12 mouse cellular contexts compared by ENCODE assay signal in the genomic region with DNA sequence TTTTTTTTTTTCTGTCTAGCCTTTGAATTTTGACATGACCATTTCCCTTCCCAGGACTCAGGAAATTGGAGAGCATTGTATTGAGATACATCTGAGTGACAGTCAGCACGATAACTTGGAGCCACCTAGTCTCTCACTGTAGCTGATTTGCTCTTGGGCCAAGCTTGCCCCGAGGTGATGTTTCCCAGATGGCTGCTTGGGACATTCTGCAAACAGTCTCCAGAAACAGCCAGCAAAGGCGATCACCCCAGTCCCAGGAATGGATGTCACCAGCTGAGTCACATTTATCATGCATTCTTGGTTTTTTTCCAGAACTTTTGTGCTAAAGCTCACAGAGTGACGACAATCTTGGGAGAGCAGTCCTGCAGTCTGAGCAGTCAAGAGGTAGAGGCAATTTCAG.
A peak's percentile ranks its signal among the peaks of the same experiment; 100 is the strongest.
DNase-seq lines count a peak whose midpoint lies in the region; ATAC-seq lines count a peak whose summit lies in the region.
"Had no signal": no experiment of that assay in that cellular context is flagged by ENCODE, and none has a peak within 500 bp of the region (broad histone marks: within the 10 kb centered on the region; RNA-seq: fewer than 3 reads in every experiment).

No protein-coding gene starts in this region.

- no peaks in the 10 kb centered on the region for H3K4me1 ChIP-seq in liver, embryonic 12.5 days
- H3K4me1 ChIP-seq in heart, embryonic 10.5 days, result 0 out of 2 replicates have a peak, but pooled peaks cover 6% of the 10 kb centered on the region
- no peaks in the 10 kb centered on the region for H3K4me1 ChIP-seq in liver, embryonic 16.5 days (ENCODE audit: control insufficient read depth, low read depth, low read length)
- H3K4me1 ChIP-seq: hindbrain, embryonic 13.5 days; neural tube, embryonic 12.5 days had no signal

- intact Hi-C loops in heart, postnatal 36 days (cut with DNase I), result no loop called here

- H3K36me3 ChIP-seq in liver, embryonic 12.5 days, result no peaks in the 10 kb centered on the region
- H3K36me3 ChIP-seq in heart, embryonic 10.5 days, result no peaks in the 10 kb centered on the region
- H3K36me3 ChIP-seq in liver, embryonic 16.5 days (ENCODE audit: control insufficient read depth, insufficient read depth), result no peaks in the 10 kb centered on the region
- H3K36me3 ChIP-seq: hindbrain, embryonic 13.5 days; neural tube, embryonic 12.5 days had no signal

- 39% methylated on average over 4 of the region's 4 CpGs for WGBS in liver, embryonic 12.5 days (ENCODE audit: insufficient replicate concordance)
- 20% methylated on average over 4 of the region's 4 CpGs for WGBS in heart, embryonic 10.5 days
- 52% methylated on average over 4 of the region's 4 CpGs for WGBS in liver, embryonic 16.5 days (ENCODE audit: insufficient replicate concordance)

- no peak overlapping the region for H3K4me3 ChIP-seq in liver, embryonic 12.5 days
- H3K4me3 ChIP-seq in heart, embryonic 10.5 days, result no peak overlapping the region
- H3K4me3 ChIP-seq in liver, embryonic 16.5 days (ENCODE audit: low read depth, low read length), result no peak overlapping the region
- H3K4me3 ChIP-seq: hindbrain, embryonic 13.5 days; neural tube, embryonic 12.5 days had no signal

- DNase-seq in liver, result peak; percentile 7
- DNase-seq in heart, embryonic 10.5 days (ENCODE audit: low spot score), result peak; percentile 91
- DNase-seq in heart, postnatal 36 days, result peak; percentile 49 to 54
- no peak for DNase-seq in urinary bladder, adult 18-20 months (ENCODE audit: low spot score in 2 of 2)
- no peak for DNase-seq in urinary bladder, postnatal 10 days (ENCODE audit: low spot score)
- DNase-seq: right cerebral cortex, postnatal 14 days; thymus, postnatal 25 days had no signal

- H3K27me3 ChIP-seq in liver, embryonic 12.5 days (replicated peaks), result no peaks in the 10 kb centered on the region
- no peaks in the 10 kb centered on the region for H3K27me3 ChIP-seq in heart, embryonic 10.5 days (ENCODE audit: insufficient read depth, poor library complexity, severe bottlenecking)
- H3K27me3 ChIP-seq in liver, embryonic 16.5 days (ENCODE audit: control insufficient read depth, insufficient read depth, low read depth, low read length), result no peaks in the 10 kb centered on the region
- H3K27me3 ChIP-seq: hindbrain, embryonic 13.5 days; neural tube, embryonic 12.5 days had no signal

- no peak overlapping the region for H3K9ac ChIP-seq in liver, embryonic 12.5 days
- H3K9ac ChIP-seq in liver, embryonic 16.5 days (ENCODE audit: low read depth, low read length), result no peak overlapping the region
- H3K9ac ChIP-seq: hindbrain, embryonic 13.5 days; neural tube, embryonic 12.5 days had no signal

- ATAC-seq in liver, embryonic 12.5 days, result no peak
- peak; percentile 30; the same call in 1 of the 2 replicates for ATAC-seq in liver, embryonic 16.5 days (ENCODE audit: low read depth)
- ATAC-seq: forebrain, embryonic 16.5 days had no signal

- H3K4me2 ChIP-seq in liver, embryonic 12.5 days, result no peak overlapping the region
- no peak overlapping the region for H3K4me2 ChIP-seq in liver, embryonic 16.5 days (ENCODE audit: low read depth, low read length)
- H3K4me2 ChIP-seq: hindbrain, embryonic 13.5 days; neural tube, embryonic 12.5 days had no signal

- no peak overlapping the region for H3K27ac ChIP-seq in liver, embryonic 12.5 days
- no peak overlapping the region for H3K27ac ChIP-seq in heart, embryonic 10.5 days
- H3K27ac ChIP-seq in liver, embryonic 16.5 days (ENCODE audit: low read length), result no peak overlapping the region
- H3K27ac ChIP-seq: hindbrain, embryonic 13.5 days; neural tube, embryonic 12.5 days had no signal

- H3K9me3 ChIP-seq in liver, embryonic 12.5 days (replicated peaks), result no peaks in the 10 kb centered on the region
- H3K9me3 ChIP-seq in heart, embryonic 10.5 days, result no peaks in the 10 kb centered on the region
- no peaks in the 10 kb centered on the region for H3K9me3 ChIP-seq in liver, embryonic 16.5 days (replicated peaks; ENCODE audit: control insufficient read depth, low read length)
- H3K9me3 ChIP-seq: hindbrain, embryonic 13.5 days; neural tube, embryonic 12.5 days had no signal

Comparison
In these comparisons a context has a peak if more than half of its experiments do, and no peak if none do; other contexts are left out.
1. DNase-seq: peak in liver (single experiment), heart, embryonic 10.5 days (single experiment) and heart, postnatal 36 days (2 of 2); none in urinary bladder, adult 18-20 months (0 of 2) and urinary bladder, postnatal 10 days (single experiment).